In the genomic region with DNA sequence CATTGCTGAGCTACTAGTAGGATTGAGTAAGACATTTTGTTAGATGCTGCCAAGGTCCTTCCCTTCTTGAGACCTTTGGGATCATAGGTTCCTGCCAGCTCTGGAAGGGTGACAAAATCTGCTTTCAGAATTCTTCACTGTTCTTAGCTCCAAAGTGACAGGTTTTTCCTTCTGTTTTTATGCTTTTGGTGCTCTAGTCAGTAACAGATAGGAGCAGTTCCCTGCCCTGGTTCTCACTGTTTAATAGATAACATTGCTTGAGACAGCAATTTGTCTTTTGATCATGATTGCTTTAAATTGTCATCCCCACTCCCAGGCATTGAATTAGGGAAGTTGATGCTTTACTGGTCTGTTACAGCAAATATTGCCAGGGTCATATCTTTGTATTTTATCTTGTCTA, we compare ENCODE assay signal across 17 mouse cellular contexts. TPM values are rescaled to one million over a fixed set of nuclear protein-coding genes. Genes with fewer than 3 reads are reported as not detected.
DNase-seq lines count a peak whose midpoint lies in the region; ATAC-seq lines count a peak whose summit lies in the region.
"Had no signal": no experiment of that assay in that cellular context is flagged by ENCODE, and none has a peak within 500 bp of the region (broad histone marks: within the 10 kb centered on the region; RNA-seq: fewer than 3 reads in every experiment).

No protein-coding gene starts in this region.

- no peak overlapping the region for H3K9ac ChIP-seq in heart, embryonic 12.5 days
- H3K9ac ChIP-seq: limb, embryonic 12.5 days; liver, embryonic 14.5 days had no signal

- peak; percentile 45 for DNase-seq in adrenal gland, adult 2 months
- no peak for DNase-seq in adrenal gland, postnatal 4 days (ENCODE audit: low spot score in 2 of 2)
- DNase-seq in heart, adult 11 months: peak; percentile 84
- peak; percentile 24 for DNase-seq in kidney, adult 9 months
- no peak for DNase-seq in kidney, postnatal 4 days
- DNase-seq in gonadal fat pad, adult 2 months (ENCODE audit: low read depth): peak; percentile 10
- no peak for DNase-seq in retina, postnatal 1 day
- DNase-seq: gastrocnemius, postnatal 25 days; kidney, adult 18-20 months; thymus, adult 2 months had no signal

- no peaks in the 10 kb centered on the region for H3K27me3 ChIP-seq in heart, embryonic 12.5 days (replicated peaks)
- H3K27me3 ChIP-seq: limb, embryonic 12.5 days had no signal

- no peak for ATAC-seq in heart, embryonic 12.5 days (ENCODE audit: insufficient number of reproducible peaks, low FRiP score)
- ATAC-seq: CD4-positive, CD25-positive, alpha-beta regulatory T cell, adult 4 months had no signal

- H3K9me3 ChIP-seq in heart, embryonic 12.5 days (replicated peaks): no peaks in the 10 kb centered on the region
- H3K9me3 ChIP-seq: limb, embryonic 12.5 days; midbrain, embryonic 10.5 days had no signal

- H3K4me3 ChIP-seq in heart, embryonic 12.5 days: no peak overlapping the region
- H3K4me3 ChIP-seq: limb, embryonic 12.5 days; midbrain, embryonic 10.5 days had no signal

- no peak overlapping the region for H3K4me2 ChIP-seq in heart, embryonic 12.5 days
- H3K4me2 ChIP-seq: limb, embryonic 12.5 days had no signal

- no peaks in the 10 kb centered on the region for H3K36me3 ChIP-seq in heart, embryonic 12.5 days
- H3K36me3 ChIP-seq: limb, embryonic 12.5 days had no signal

- no peak overlapping the region for H3K27ac ChIP-seq in heart, embryonic 12.5 days (ENCODE audit: poor library complexity, severe bottlenecking)
- H3K27ac ChIP-seq: limb, embryonic 12.5 days; liver, embryonic 14.5 days; midbrain, embryonic 10.5 days had no signal

- H3K4me1 ChIP-seq in heart, embryonic 12.5 days (replicated peaks): peaks cover 20% of the 10 kb centered on the region
- H3K4me1 ChIP-seq: midbrain, embryonic 10.5 days had no signal

RNA-seq across cellular contexts. Expression of gene Ubtd2, which starts 38.1 kb away (rescaled TPM):
- total RNA-seq in adrenal gland, adult 2 months (2021): 10 to 100 TPM; 12.2 to 14.4 TPM
- 4.7 and 4.9 TPM in 2 replicates for polyA plus RNA-seq in adrenal gland, adult 2 months (2012; rRNA removed)
- 10 to 100 TPM; 26.1 to 30.9 TPM for total RNA-seq in adrenal gland, postnatal 4 days (2021)
- polyA plus RNA-seq in heart, embryonic 12.5 days (2016; fragmentation: Nextera tagmentation; extraction: Ambion mirVana): 34.8 and 37.0 TPM in 2 replicates
- polyA plus RNA-seq in gonadal fat pad, adult 2 months (2012; rRNA removed): 11.2 and 12.2 TPM in 2 replicates

RNA-seq across cellular contexts. Expression of gene Efcab9, which starts 38.6 kb away (rescaled TPM):
- 1 to 10 TPM in 1 of 2 experiments, under 1 TPM in 1; 0.66 to 1.8 TPM for total RNA-seq in adrenal gland, adult 2 months (2021)
- not detected in 2 replicates for polyA plus RNA-seq in adrenal gland, adult 2 months (2012; rRNA removed)
- total RNA-seq in adrenal gland, postnatal 4 days (2021): 1 to 10 TPM in 1 of 2 experiments, under 1 TPM in 1; 0.42 to 1.6 TPM
- 0.31 and 0.36 TPM in 2 replicates for polyA plus RNA-seq in heart, embryonic 12.5 days (2016; fragmentation: Nextera tagmentation; extraction: Ambion mirVana)
- polyA plus RNA-seq in gonadal fat pad, adult 2 months (2012; rRNA removed): 0.50 and 0.74 TPM in 2 replicates
- total RNA-seq: left cerebral cortex, postnatal 10 days; midbrain, postnatal 0 days had no signal
- polyA plus RNA-seq: midbrain, postnatal 0 days had no signal

RNA-seq across cellular contexts. Expression of gene Stk10, which starts 39.8 kb away (rescaled TPM):
- total RNA-seq in adrenal gland, adult 2 months (2021): 10 to 100 TPM; 11.2 to 13.1 TPM
- 6.0 and 6.7 TPM in 2 replicates for polyA plus RNA-seq in adrenal gland, adult 2 months (2012; rRNA removed)
- total RNA-seq in adrenal gland, postnatal 4 days (2021): 10 to 100 TPM in 1 of 2 experiments, 1 to 10 TPM in 1; 9.0 to 11.5 TPM
- polyA plus RNA-seq in heart, embryonic 12.5 days (2016; fragmentation: Nextera tagmentation; extraction: Ambion mirVana): 2.9 and 3.2 TPM in 2 replicates
- 8.3 and 8.4 TPM in 2 replicates for polyA plus RNA-seq in gonadal fat pad, adult 2 months (2012; rRNA removed)

Comparison
In these comparisons a context has a peak if more than half of its experiments do, and no peak if none do; other contexts are left out.
1. DNase-seq: peak in adrenal gland, adult 2 months (single experiment), heart, adult 11 months (single experiment), kidney, adult 9 months (single experiment) and gonadal fat pad, adult 2 months (single experiment); none in adrenal gland, postnatal 4 days (0 of 2), kidney, postnatal 4 days (0 of 2) and retina, postnatal 1 day (single experiment).